ENCODE assay signal across 13 mouse cellular contexts in genomic region chr6:32402560-32403235, GRCm38 (mm10).
DNase-seq lines count a peak whose midpoint lies in the region; ATAC-seq lines count a peak whose summit lies in the region.
"Had no signal": no experiment of that assay in that cellular context is flagged by ENCODE, and none has a peak within 500 bp of the region (broad histone marks: within the 10 kb centered on the region; RNA-seq: fewer than 3 reads in every experiment).

No protein-coding gene starts in this region.

- H3K27me3 ChIP-seq in hindbrain, embryonic 14.5 days (ENCODE audit: control insufficient read depth, insufficient read depth, low read length): no peaks in the 10 kb centered on the region
- H3K27me3 ChIP-seq: intestine, embryonic 15.5 days had no signal

- peak; percentile 91 for DNase-seq in heart, adult 11 months
- DNase-seq in heart, postnatal 14 days: no peak
- DNase-seq in MN1 (ENCODE audit: low spot score): peak; percentile 76
- DNase-seq in cerebellum, adult 8-10 months: peak; percentile 36
- peak; percentile 57 for DNase-seq in hindbrain, embryonic 14.5 days (ENCODE audit: low spot score)
- DNase-seq in thymus, postnatal 36 days: no peak
- no peak for DNase-seq in spleen, adult 18-20 months
- DNase-seq in heart, postnatal 25 days (ENCODE audit: low spot score): no peak
- DNase-seq: heart, adult 18-20 months; lung, adult 18-20 months; thymus, adult 2 months had no signal

- H3K4me3 ChIP-seq in hindbrain, embryonic 14.5 days (replicated peaks; ENCODE audit: low read length): no peak overlapping the region
- H3K4me3 ChIP-seq: intestine, embryonic 15.5 days; myocyte had no signal

- H3K27ac ChIP-seq in hindbrain, embryonic 14.5 days: no peak overlapping the region
- H3K27ac ChIP-seq: intestine, embryonic 15.5 days had no signal

- intact Hi-C loops in heart, postnatal 14 days (cut with DNase I): no loop called here
- intact Hi-C loops in heart, postnatal 25 days (cut with DNase I): no loop called here

- peak; percentile 89 for ATAC-seq in hindbrain, embryonic 14.5 days (ENCODE audit: low FRiP score)
- ATAC-seq: intestine, embryonic 15.5 days had no signal

- H3K4me2 ChIP-seq in hindbrain, embryonic 14.5 days (replicated peaks): no peak overlapping the region
- H3K4me2 ChIP-seq: intestine, embryonic 15.5 days had no signal

- H3K4me1 ChIP-seq in hindbrain, embryonic 14.5 days (replicated peaks; ENCODE audit: control insufficient read depth, insufficient read depth, low read length): peaks cover 10% of the 10 kb centered on the region; the same call in 1 of the 2 replicates

- 47% methylated on average over 3 of the region's 3 CpGs for WGBS in hindbrain, embryonic 14.5 days

- H3K36me3 ChIP-seq in hindbrain, embryonic 14.5 days (replicated peaks; ENCODE audit: control insufficient read depth, insufficient read depth): no peaks in the 10 kb centered on the region
- H3K36me3 ChIP-seq: intestine, embryonic 15.5 days had no signal

- no peak overlapping the region for H3K9ac ChIP-seq in hindbrain, embryonic 14.5 days
- H3K9ac ChIP-seq: intestine, embryonic 15.5 days had no signal

- H3K9me3 ChIP-seq in hindbrain, embryonic 14.5 days (ENCODE audit: control insufficient read depth, low read length): no peaks in the 10 kb centered on the region
- H3K9me3 ChIP-seq: intestine, embryonic 15.5 days had no signal

Comparison
In these comparisons a context has a peak if more than half of its experiments do, and no peak if none do; other contexts are left out.
1. DNase-seq: peak in heart, adult 11 months (single experiment), MN1 (single experiment), cerebellum, adult 8-10 months (single experiment) and hindbrain, embryonic 14.5 days (single experiment); none in heart, postnatal 14 days (0 of 2), thymus, postnatal 36 days (0 of 2), spleen, adult 18-20 months (0 of 2) and heart, postnatal 25 days (single experiment).